Mouse (Mus musculus): ENCODE data around the gene Arhgap36. TPM values are rescaled to one million over a fixed set of nuclear protein-coding genes. Genes with fewer than 3 reads are reported as not detected.

Arhgap36 gene
- polyA plus RNA-seq, 2 experiments, result 10.6 to 17.1 TPM

GRCm38 (mm10) chrX:49489141-49489540 is 25.4 kb downstream of the Arhgap36 start:
- WGBS, result 81% methylated on average over 5 of the region's 5 CpGs
- Histone ChIP-seq H3K36me3 (ENCODE audit: control insufficient read depth, insufficient read depth, low read length) (no peaks in the 10 kb centered on the region), H3K4me1 (ENCODE audit: control insufficient read depth, insufficient read depth, low read length) (no peaks in the 10 kb centered on the region), H3K4me2 (replicated peaks; ENCODE audit: low read depth, low read length, severe bottlenecking) (no peak overlapping the region), H3K4me3 (replicated peaks; ENCODE audit: low read length) (no peak overlapping the region), H3K9ac (ENCODE audit: low read depth, low read length, severe bottlenecking) (no peak overlapping the region), H3K9me3 (ENCODE audit: control insufficient read depth, low read length) (no peaks in the 10 kb centered on the region), H3K27me3 (ENCODE audit: control insufficient read depth, insufficient read depth, low read length) (peaks cover 8% of the 10 kb centered on the region), H3K27ac (replicated peaks; ENCODE audit: low read depth, low read length) (no peak overlapping the region)
- DNase-seq (ENCODE audit: low spot score), result no peak
- ATAC-seq (ENCODE audit: low FRiP score, low read depth), result no peak
- TF ChIP-seq POLR2A (IDR thresholded peaks at IDR 0.05; ENCODE audit: borderline replicate concordance, extremely low read depth, insufficient read depth, insufficient read length), result no peak

- H3K9me3 ChIP-seq (ENCODE audit: control insufficient read depth, low read length), result no peaks in the 10 kb centered on the region
- H3K4me2 ChIP-seq (replicated peaks; ENCODE audit: low read depth, low read length, severe bottlenecking), result peak overlapping the region; percentile 40
- TF ChIP-seq POLR2A (IDR thresholded peaks at IDR 0.05; ENCODE audit: borderline replicate concordance, extremely low read depth, insufficient read depth, insufficient read length), result no peak
- no peak overlapping the region for H3K9ac ChIP-seq (ENCODE audit: low read depth, low read length, severe bottlenecking)
- no peaks in the 10 kb centered on the region for H3K36me3 ChIP-seq (ENCODE audit: control insufficient read depth, insufficient read depth, low read length)
- 17% methylated on average over 44 of the region's 46 CpGs for WGBS
- peak overlapping the region; percentile 29 for H3K4me3 ChIP-seq (replicated peaks; ENCODE audit: low read length)
- H3K27me3 ChIP-seq (ENCODE audit: control insufficient read depth, insufficient read depth, low read length), result peaks cover 19% of the 10 kb centered on the region
- no peak for DNase-seq (ENCODE audit: low spot score)
- H3K27ac ChIP-seq (replicated peaks; ENCODE audit: low read depth, low read length), result no peak overlapping the region
- H3K4me1 ChIP-seq (ENCODE audit: control insufficient read depth, insufficient read depth, low read length), result no peaks in the 10 kb centered on the region
- no peak for ATAC-seq (ENCODE audit: low FRiP score, low read depth)
Observed at GRCm38 (mm10) chrX:49493739-49494449, 30.1 kb downstream of the Arhgap36 start.

Other genes starting within 250 kb of the Arhgap36 start
- gene Enox2, start 175.7 kb upstream of the Arhgap36 start, polyA plus RNA-seq (2012; rRNA removed), result 4.3 and 6.3 TPM in 2 replicates
- gene Enox2, start 175.7 kb upstream of the Arhgap36 start, polyA plus RNA-seq (2014; fragmentation: Nextera tagmentation; extraction: Ambion mirVana), result 7.3 and 7.8 TPM in 2 replicates
- not detected in 2 replicates for gene Olfr1320, start 208.4 kb downstream of the Arhgap36 start, polyA plus RNA-seq (2012; rRNA removed)
- gene Olfr1320, start 208.4 kb downstream of the Arhgap36 start, polyA plus RNA-seq (2014; fragmentation: Nextera tagmentation; extraction: Ambion mirVana), result not detected in 2 replicates

All from limb, embryonic 14.5 days (tissue).